Mouse (Mus musculus) erythroblast, embryonic 14.5 days (primary cell): ENCODE measurements at regions not wholly inside any gene's neighbourhood (a gene's known extent, or its start where the extent isn't known, plus 50 kb on each side); places are given as distances from the start of the nearest gene placed in this dataset.

Experiments
- GATA1 ChIP-seq: IDR thresholded peaks from 2 replicates; pipeline ENCODE4 v1.6.1; 2012; ENCODE audit warnings: low read length, inconsistent platforms, mixed read lengths
- TAL1 ChIP-seq: IDR thresholded peaks from 3 replicates; pipeline ENCODE4 v1.6.1; 2012; ENCODE audit warnings: low read length, inconsistent platforms, mixed read lengths

DNA sequence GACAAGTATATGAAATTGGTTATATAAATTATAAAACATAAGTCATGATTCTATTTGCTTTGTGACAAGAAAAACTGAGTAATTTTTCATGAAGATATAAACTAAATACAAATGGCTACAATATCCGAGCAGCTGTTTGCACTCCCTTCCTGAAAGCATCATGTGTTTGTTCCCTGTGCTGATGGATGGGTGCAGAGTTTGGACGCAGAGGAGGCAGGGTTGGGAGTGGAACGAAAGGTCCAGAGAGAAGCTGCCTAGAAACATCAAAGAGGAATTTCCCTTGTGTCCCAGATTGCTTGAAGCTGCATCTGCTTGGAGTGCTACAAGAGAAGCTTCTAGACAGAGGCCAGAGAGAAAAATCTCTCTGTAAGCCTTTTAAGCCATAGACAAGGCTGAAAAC is 195.5 kb downstream of the Cd47 start:
- TF ChIP-seq GATA1 (no peak), TAL1 (no peak)
